Mouse (Mus musculus) kidney, postnatal 0 days (tissue): ENCODE results near the gene C1s1. TPM values are rescaled to one million over a fixed set of nuclear protein-coding genes. Genes with fewer than 3 reads are reported as not detected.
"Not testable (repeated sequence)": the region's sequence is repeated elsewhere in the genome, so short reads cannot be mapped to it uniquely, and the experiment has no call there.

ENCODE experiments used
- ATAC-seq: fragments of 200-750 bp; cut with Nextera tagmentation; replicated peaks from 2 replicates; pipeline ENCODE4 v1.8.0; 2017; ENCODE audit warnings: low read depth, moderate number of reproducible peaks, moderate TSS enrichment, moderate library complexity; ENCODE audit not compliant: low FRiP score
- DNase-seq: peaks from one replicate; pipeline ENCODE4 v3.0.0-alpha.2; 2016; ENCODE audit warnings: low spot score
- H3K27ac ChIP-seq: fragments of 300-500 bp; sonication (generic); 2 replicates; pipeline ENCODE4 v1.5.1; 2014; ENCODE audit warnings: mild to moderate bottlenecking
- H3K27me3 ChIP-seq: fragments of 300-500 bp; sonication (generic); 2 replicates; pipeline ENCODE4 v1.6.1; 2014; ENCODE audit warnings: low read length, mixed read lengths; ENCODE audit not compliant: insufficient read depth
- H3K36me3 ChIP-seq: fragments of 300-500 bp; sonication (generic); 2 replicates; pipeline ENCODE4 v1.6.1; 2014; ENCODE audit warnings: low read length, mixed read lengths; ENCODE audit not compliant: insufficient read depth
- H3K4me1 ChIP-seq: fragments of 300-500 bp; sonication (generic); replicated peaks from 2 replicates; pipeline ENCODE4 v1.6.1; 2014; ENCODE audit warnings: antibody characterized with exemption, low read length, mixed read lengths; ENCODE audit not compliant: insufficient read depth
- H3K4me2 ChIP-seq: fragments of 300-500 bp; sonication (generic); 2 replicates; pipeline ENCODE4 v1.6.1; 2014; ENCODE audit warnings: mild to moderate bottlenecking, low read length, moderate library complexity, mixed read lengths
- H3K4me3 ChIP-seq: fragments of 300-500 bp; sonication (generic); replicated peaks from 2 replicates; pipeline ENCODE4 v1.5.1; 2014; ENCODE audit warnings: low read depth, low read length
- H3K9ac ChIP-seq: fragments of 300-500 bp; sonication (generic); 2 replicates; pipeline ENCODE4 v1.6.1; 2014; ENCODE audit warnings: low read depth, low read length
- H3K9me3 ChIP-seq: fragments of 300-500 bp; sonication (generic); replicated peaks from 2 replicates; pipeline ENCODE4 v1.6.1; 2016; ENCODE audit warnings: low read length, inconsistent platforms, mixed read lengths
- CTCF ChIP-seq: IDR thresholded peaks from 2 replicates; pipeline ENCODE4 v1.5.1; 2016; ENCODE audit warnings: antibody characterized with exemption, low read depth, mild to moderate bottlenecking, moderate library complexity
- WGBS: fragments of 180-500 bp; shearing (Covaris S2); extraction: QIAGEN DNeasy Blood & Tissue Kit; methylation state at CpG from one replicate; pipeline ENCODE4 v1.1.7; 2014; 5-methylcytosine and 5-hydroxymethylcytosine counted together
- polyA plus RNA-seq: library from polyadenylated mRNA; unstranded; fragments of >200 nt; fragmentation: Nextera tagmentation; extraction: Ambion mirVana; gene quantifications from 2 replicates; pipeline ENCODE4 v1.2.1, GENCODE M21; 2015

C1s1 gene
- polyA plus RNA-seq, 1 experiment from 2014 or later, result 32.8 TPM

DNA sequence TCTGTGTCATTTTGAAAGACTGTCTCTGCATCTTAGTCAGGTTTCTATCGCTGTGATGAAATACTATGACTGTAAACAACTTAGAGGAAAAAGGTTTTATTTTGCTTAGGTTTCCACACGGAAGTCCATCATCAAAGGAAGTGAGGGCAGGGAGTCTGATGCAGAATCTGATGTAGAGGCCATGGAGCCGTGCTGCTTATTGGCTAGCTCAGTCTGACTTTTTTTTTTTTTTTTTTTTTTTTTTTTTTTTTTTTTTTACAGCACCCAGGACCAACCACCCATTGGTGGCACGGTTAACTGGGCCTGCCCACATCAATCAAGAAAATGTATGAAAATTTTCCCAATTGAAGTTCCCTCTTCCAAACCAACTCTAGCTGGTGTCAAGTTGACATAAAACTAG lies 53.2 kb downstream of the C1s1 start:
- Histone ChIP-seq H3K9ac (no peak overlapping the region), H3K4me2 (no peak overlapping the region), H3K27ac (no peak overlapping the region), H3K27me3 (no peaks in the 10 kb centered on the region), H3K4me1 (0 out of 2 replicates have a peak, but pooled peaks cover 13% of the 10 kb centered on the region), H3K36me3 (no peaks in the 10 kb centered on the region), H3K4me3 (no peak overlapping the region), H3K9me3 (no peaks in the 10 kb centered on the region)
- 79% methylated on average over 4 of the region's 4 CpGs for WGBS
- DNase-seq, result no peak
- no peak for TF ChIP-seq CTCF
- ATAC-seq, result no peak

DNA sequence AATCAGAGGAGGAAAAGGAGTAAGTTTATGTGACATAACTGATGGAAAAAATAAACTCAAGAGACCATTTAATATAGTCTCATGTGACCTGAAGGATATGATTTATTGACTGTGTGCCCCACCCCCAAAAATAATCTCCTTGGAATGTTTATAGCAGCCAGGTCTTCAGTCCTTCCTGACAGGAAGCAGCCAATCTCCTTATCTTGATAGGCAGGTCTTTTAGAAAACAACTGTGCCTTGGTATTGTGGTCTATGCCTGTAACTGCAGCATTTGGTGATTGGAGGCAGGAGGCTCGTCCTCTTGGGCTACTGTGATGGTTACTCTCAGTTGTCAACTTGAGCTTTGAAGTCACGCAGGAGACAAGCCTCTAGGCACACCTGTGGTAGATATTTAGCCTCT lies 54.6 kb downstream of the C1s1 start:
- Histone ChIP-seq H3K4me1 (0 out of 2 replicates have a peak, but pooled peaks cover 6% of the 10 kb centered on the region), H3K9ac (no peak overlapping the region), H3K4me2 (no peak overlapping the region), H3K36me3 (no peaks in the 10 kb centered on the region), H3K27me3 (no peaks in the 10 kb centered on the region), H3K9me3 (no peaks in the 10 kb centered on the region), H3K4me3 (no peak overlapping the region), H3K27ac (no peak overlapping the region)
- 47% methylated on average over 2 of the region's 2 CpGs for WGBS
- no peak for DNase-seq
- TF ChIP-seq CTCF, result no peak
- no peak for ATAC-seq

- WGBS, result 36% methylated on average over 21 of the region's 21 CpGs
- Histone ChIP-seq H3K4me3 (no peak overlapping the region), H3K4me1 (0 out of 2 replicates have a peak, but pooled peaks cover 6% of the 10 kb centered on the region), H3K9me3 (no peaks in the 10 kb centered on the region), H3K27me3 (no peaks in the 10 kb centered on the region), H3K4me2 (peak overlapping the region; percentile 30; the same call in 1 of the 2 replicates), H3K9ac (no peak overlapping the region), H3K27ac (no peak overlapping the region), H3K36me3 (no peaks in the 10 kb centered on the region)
- TF ChIP-seq CTCF, result no peak
- DNase-seq, result peak; percentile 59
- peak; percentile 80 for ATAC-seq
These were observed 56.6 kb downstream of the C1s1 start for GRCm38 (mm10) chr6:124485414-124486144.

- no peak for TF ChIP-seq CTCF
- H3K4me3 ChIP-seq, result no peak overlapping the region
- peak; percentile 44; the same call in 1 of the 2 replicates for ATAC-seq
- peak; percentile 48 for DNase-seq
- no peak overlapping the region for H3K9ac ChIP-seq
- 0 out of 2 replicates have a peak, but pooled peaks cover 6% of the 10 kb centered on the region for H3K4me1 ChIP-seq
- no peak overlapping the region for H3K27ac ChIP-seq
- 0 out of 2 replicates have a peak overlapping the region, but pooled peaks have one; percentile 30 for H3K4me2 ChIP-seq
- 48% methylated on average over 7 of the region's 7 CpGs for WGBS
- no peaks in the 10 kb centered on the region for H3K9me3 ChIP-seq
- H3K27me3 ChIP-seq, result no peaks in the 10 kb centered on the region
- H3K36me3 ChIP-seq, result no peaks in the 10 kb centered on the region
These were observed 57.3 kb downstream of the C1s1 start for GRCm38 (mm10) chr6:124484851-124485250.

- not testable (repeated sequence) for H3K4me2 ChIP-seq, H3K4me1 ChIP-seq, ATAC-seq, H3K9ac ChIP-seq, H3K9me3 ChIP-seq, H3K27me3 ChIP-seq, DNase-seq, H3K4me3 ChIP-seq, H3K27ac ChIP-seq, H3K36me3 ChIP-seq
- WGBS, result 79% methylated on average over 3 of the region's 3 CpGs
These were observed 58.3 kb downstream of the C1s1 start for GRCm38 (mm10) chr6:124483831-124484230.

GRCm38 (mm10) chr6:124481571-124481970 lies 60.6 kb downstream of the C1s1 start:
- Histone ChIP-seq H3K27ac (no peak overlapping the region), H3K4me3 (no peak overlapping the region), H3K9me3 (no peaks in the 10 kb centered on the region), H3K27me3 (no peaks in the 10 kb centered on the region), H3K4me2 (no peak overlapping the region), H3K9ac (no peak overlapping the region), H3K4me1 (0 out of 2 replicates have a peak, but pooled peaks cover 6% of the 10 kb centered on the region), H3K36me3 (no peaks in the 10 kb centered on the region)
- peak; percentile 73 for DNase-seq
- peak; percentile 67 for ATAC-seq
- 26% methylated on average over 6 of the region's 6 CpGs for WGBS
- TF ChIP-seq CTCF, result peak; percentile 81

Other genes with a start within 250 kb of the C1s1 start
- gene Cd163, start 237.7 kb downstream of the C1s1 start, polyA plus RNA-seq, result 0.75 and 0.88 TPM in 2 replicates
- 36.4 and 39.4 TPM in 2 replicates for gene Pex5, start 127.3 kb downstream of the C1s1 start, polyA plus RNA-seq
- gene Clstn3, start 77.6 kb downstream of the C1s1 start, polyA plus RNA-seq, result 2.5 and 2.7 TPM in 2 replicates
- 2.8 and 3.0 TPM in 2 replicates for gene C1rl, start 49.2 kb downstream of the C1s1 start, polyA plus RNA-seq
- 18.2 and 20.5 TPM in 2 replicates for gene C1ra, start 30.0 kb downstream of the C1s1 start, polyA plus RNA-seq
- 0.05 and 0.06 TPM in 2 replicates for gene C1rb, start 27.9 kb upstream of the C1s1 start, polyA plus RNA-seq
- 0.34 and 0.51 TPM in 2 replicates for gene C1s2, start 93.7 kb upstream of the C1s1 start, polyA plus RNA-seq
- 90.6 and 93.4 TPM in 2 replicates for gene Lpcat3, start 120.7 kb upstream of the C1s1 start, polyA plus RNA-seq
- 166 and 183 TPM in 2 replicates for gene Emg1, start 169.8 kb upstream of the C1s1 start, polyA plus RNA-seq
- gene Phb2, start 170.0 kb upstream of the C1s1 start, polyA plus RNA-seq, result 404 and 411 TPM in 2 replicates
- 13.0 and 13.6 TPM in 2 replicates for gene Ptpn6, start 196.4 kb upstream of the C1s1 start, polyA plus RNA-seq
- gene Grcc10, start 199.0 kb upstream of the C1s1 start, polyA plus RNA-seq, result 549 and 600 TPM in 2 replicates
- gene Gm45234, start 213.7 kb upstream of the C1s1 start, polyA plus RNA-seq, result not detected in 2 replicates
- gene Atn1, start 214.2 kb upstream of the C1s1 start, polyA plus RNA-seq, result 13.0 and 13.7 TPM in 2 replicates
- 7.6 TPM in 2 replicates for gene Eno2, start 227.3 kb upstream of the C1s1 start, polyA plus RNA-seq
- 0.43 and 0.59 TPM in 2 replicates for gene Lrrc23, start 237.4 kb upstream of the C1s1 start, polyA plus RNA-seq